Mouse (Mus musculus): Measurements from ENCODE around the gene Defb20. TPM values are rescaled to one million over a fixed set of nuclear protein-coding genes. Genes with fewer than 3 reads are reported as not detected.

Defb20 gene
- polyA plus RNA-seq, 1 experiment from 2014 or later: not detected

Other genes starting within 250 kb of the Defb20 start
- gene Tbc1d20, start 183.2 kb upstream of the Defb20 start, polyA plus RNA-seq (2014; fragmentation: Nextera tagmentation; extraction: Ambion mirVana): 31.6 and 32.2 TPM in 2 replicates
- 63.0 and 63.1 TPM in 2 replicates for gene Rbck1, start 144.4 kb upstream of the Defb20 start, polyA plus RNA-seq (2014; fragmentation: Nextera tagmentation; extraction: Ambion mirVana)
- 1.8 and 1.9 TPM in 2 replicates for gene Trib3, start 133.0 kb upstream of the Defb20 start, polyA plus RNA-seq (2014; fragmentation: Nextera tagmentation; extraction: Ambion mirVana)
- gene Nrsn2, start 100.4 kb upstream of the Defb20 start, polyA plus RNA-seq (2014; fragmentation: Nextera tagmentation; extraction: Ambion mirVana): 2.2 and 3.8 TPM in 2 replicates
- 13.1 and 15.0 TPM in 2 replicates for gene Sox12, start 79.0 kb upstream of the Defb20 start, polyA plus RNA-seq (2014; fragmentation: Nextera tagmentation; extraction: Ambion mirVana)
- 35.7 and 36.1 TPM in 2 replicates for gene Zcchc3, start 62.0 kb upstream of the Defb20 start, polyA plus RNA-seq (2014; fragmentation: Nextera tagmentation; extraction: Ambion mirVana)
- 1.8 and 2.3 TPM in 2 replicates for gene 6820408C15Rik, start 61.5 kb upstream of the Defb20 start, polyA plus RNA-seq (2014; fragmentation: Nextera tagmentation; extraction: Ambion mirVana)
- not detected in 2 replicates for gene Defb23, start 12.4 kb upstream of the Defb20 start, polyA plus RNA-seq (2014; fragmentation: Nextera tagmentation; extraction: Ambion mirVana)
- not detected in 2 replicates for gene Defb22, start 13.1 kb downstream of the Defb20 start, polyA plus RNA-seq (2014; fragmentation: Nextera tagmentation; extraction: Ambion mirVana)
- not detected in 2 replicates for gene Defb26, start 34.6 kb downstream of the Defb20 start, polyA plus RNA-seq (2014; fragmentation: Nextera tagmentation; extraction: Ambion mirVana)
- gene Defb28, start 41.2 kb downstream of the Defb20 start, polyA plus RNA-seq (2014; fragmentation: Nextera tagmentation; extraction: Ambion mirVana): not detected in 2 replicates
- gene Defb29, start 63.0 kb downstream of the Defb20 start, polyA plus RNA-seq (2014; fragmentation: Nextera tagmentation; extraction: Ambion mirVana): not detected in 2 replicates
- not detected in 2 replicates for gene Gm17416, start 92.3 kb downstream of the Defb20 start, polyA plus RNA-seq (2014; fragmentation: Nextera tagmentation; extraction: Ambion mirVana)
- gene Defb21, start 95.7 kb downstream of the Defb20 start, polyA plus RNA-seq (2014; fragmentation: Nextera tagmentation; extraction: Ambion mirVana): not detected in 2 replicates
- 1.2 TPM in 1 of 2 replicates, not detected in the other for gene Defb19, start 103.2 kb downstream of the Defb20 start, polyA plus RNA-seq (2014; fragmentation: Nextera tagmentation; extraction: Ambion mirVana)
- gene Defb45, start 122.3 kb downstream of the Defb20 start, polyA plus RNA-seq (2014; fragmentation: Nextera tagmentation; extraction: Ambion mirVana): not detected in 2 replicates
- not detected in 2 replicates for gene Defb36, start 127.3 kb downstream of the Defb20 start, polyA plus RNA-seq (2014; fragmentation: Nextera tagmentation; extraction: Ambion mirVana)
- 0.94 and 0.95 TPM in 2 replicates for gene Defb25, start 146.0 kb downstream of the Defb20 start, polyA plus RNA-seq (2014; fragmentation: Nextera tagmentation; extraction: Ambion mirVana)
- gene Rem1, start 149.9 kb downstream of the Defb20 start, polyA plus RNA-seq (2014; fragmentation: Nextera tagmentation; extraction: Ambion mirVana): 13.0 and 13.2 TPM in 2 replicates
- 70.6 and 74.6 TPM in 2 replicates for gene H13, start 192.4 kb downstream of the Defb20 start, polyA plus RNA-seq (2014; fragmentation: Nextera tagmentation; extraction: Ambion mirVana)
- gene Mcts2, start 210.0 kb downstream of the Defb20 start, polyA plus RNA-seq (2014; fragmentation: Nextera tagmentation; extraction: Ambion mirVana): 20.8 and 25.6 TPM in 2 replicates

Data from heart, embryonic 14.5 days (tissue).